Mouse (Mus musculus) lung, postnatal 0 days (tissue): ENCODE results near the gene Cox17.

Experiments used
- CTCF ChIP-seq: IDR thresholded peaks from 2 replicates; pipeline ENCODE4 v1.5.1; 2016; ENCODE audit warnings: antibody characterized with exemption, mild to moderate bottlenecking
- EP300 ChIP-seq: IDR thresholded peaks from 2 replicates; pipeline ENCODE4 v1.6.1; 2016; ENCODE audit warnings: antibody characterized with exemption, mild to moderate bottlenecking, control low read depth

- TF ChIP-seq CTCF = no peak
- no peak for TF ChIP-seq EP300
Measured at GRCm38 (mm10) chr16:38368336-38368735, 21.5 kb downstream of the Cox17 start.
